Mouse (Mus musculus): ENCODE measurements around the gene Inpp5a. TPM values are rescaled to one million over a fixed set of nuclear protein-coding genes. Genes with fewer than 3 reads are reported as not detected.

The Inpp5a gene
- total RNA-seq, 2 experiments from 2014 or later, result 14.7 to 20.1 TPM

- ATAC-seq (replicated peaks; ENCODE audit: low FRiP score, poor library complexity, severe bottlenecking), result no peak
These were observed 201.4 kb downstream of the Inpp5a start for GRCm38 (mm10) chr7:139590302-139590701.

GRCm38 (mm10) chr7:139591311-139591710 lies 202.4 kb downstream of the Inpp5a start:
- ATAC-seq (replicated peaks; ENCODE audit: low FRiP score, poor library complexity, severe bottlenecking), result no peak

GRCm38 (mm10) chr7:139595311-139595710 lies 206.4 kb downstream of the Inpp5a start:
- no peak for ATAC-seq (replicated peaks; ENCODE audit: low FRiP score, poor library complexity, severe bottlenecking)

GRCm38 (mm10) chr7:139595862-139596261 lies 207.0 kb downstream of the Inpp5a start:
- ATAC-seq (replicated peaks; ENCODE audit: low FRiP score, poor library complexity, severe bottlenecking), result no peak

- ATAC-seq (replicated peaks; ENCODE audit: low FRiP score, poor library complexity, severe bottlenecking), result no peak
These were observed 221.4 kb downstream of the Inpp5a start for GRCm38 (mm10) chr7:139610328-139610727.

- ATAC-seq (replicated peaks; ENCODE audit: low FRiP score, poor library complexity, severe bottlenecking), result no peak
These were observed 227.2 kb downstream of the Inpp5a start for GRCm38 (mm10) chr7:139615767-139616766.

- no peak for ATAC-seq (replicated peaks; ENCODE audit: low FRiP score, poor library complexity, severe bottlenecking)
These were observed 233.7 kb downstream of the Inpp5a start for GRCm38 (mm10) chr7:139622568-139622967.

- no peak for ATAC-seq (replicated peaks; ENCODE audit: low FRiP score, poor library complexity, severe bottlenecking)
These were observed 236.2 kb downstream of the Inpp5a start for GRCm38 (mm10) chr7:139625156-139625555.

Other genes starting within 250 kb of the Inpp5a start
- not detected in 2 replicates for gene Lrrc27, start 176.1 kb upstream of the Inpp5a start, total RNA-seq (2015; ENCODE audit: low replicate concordance)
- 0.64 and 8.5 TPM in 2 replicates for gene Lrrc27, start 176.1 kb upstream of the Inpp5a start, total RNA-seq (2017; ENCODE audit: low replicate concordance)
- gene Stk32c, start 175.8 kb upstream of the Inpp5a start, total RNA-seq (2015; ENCODE audit: low replicate concordance), result not detected in 2 replicates
- not detected in 2 replicates for gene Stk32c, start 175.8 kb upstream of the Inpp5a start, total RNA-seq (2017; ENCODE audit: low replicate concordance)
- 2.5 TPM in 1 of 2 replicates, not detected in the other for gene Pwwp2b, start 140.6 kb upstream of the Inpp5a start, total RNA-seq (2015; ENCODE audit: low replicate concordance)
- gene Pwwp2b, start 140.6 kb upstream of the Inpp5a start, total RNA-seq (2017; ENCODE audit: low replicate concordance), result 0.26 TPM in 1 of 2 replicates, not detected in the other
- gene Nkx6-2, start 193.7 kb downstream of the Inpp5a start, total RNA-seq (2015; ENCODE audit: low replicate concordance), result not detected in 2 replicates
- gene Nkx6-2, start 193.7 kb downstream of the Inpp5a start, total RNA-seq (2017; ENCODE audit: low replicate concordance), result not detected in 2 replicates

Data from erythroid progenitor cell, adult 5-6 weeks (primary cell).